Mouse (Mus musculus) testis, adult 2 months (tissue): ENCODE data around the gene Trim67. TPM values are rescaled to one million over a fixed set of nuclear protein-coding genes. Genes with fewer than 3 reads are reported as not detected.

ENCODE experiments used
- H3K27ac ChIP-seq: fragments of 200-500 bp; 2 replicates; pipeline ENCODE4 v1.5.1; 2012; ENCODE audit warnings: low read depth, low read length; ENCODE audit not compliant: control insufficient read depth, insufficient read depth
- H3K27me3 ChIP-seq: fragments of 200-500 bp; 2 replicates; pipeline ENCODE4 v1.6.1; 2012; ENCODE audit warnings: mild to moderate bottlenecking, low read length, moderate library complexity; ENCODE audit not compliant: control insufficient read depth, insufficient read depth
- H3K36me3 ChIP-seq: fragments of 200-500 bp; 2 replicates; pipeline ENCODE4 v1.6.1; 2012; ENCODE audit warnings: mild to moderate bottlenecking, low read length; ENCODE audit not compliant: control insufficient read depth, insufficient read depth
- H3K4me1 ChIP-seq: fragments of 200-500 bp; 2 replicates; pipeline ENCODE4 v1.6.1; 2012; ENCODE audit warnings: low read length; ENCODE audit not compliant: control insufficient read depth, insufficient read depth
- H3K4me3 ChIP-seq: fragments of 200-500 bp; 2 replicates; pipeline ENCODE4 v1.5.1; 2012; ENCODE audit warnings: low read depth, mild to moderate bottlenecking, low read length, moderate library complexity, mixed read lengths; ENCODE audit not compliant: control insufficient read depth
- CTCF ChIP-seq: fragments of 200-500 bp; IDR thresholded peaks from 2 replicates; pipeline ENCODE4 v1.5.1; 2012; ENCODE audit warnings: low read depth, mild to moderate bottlenecking, inconsistent platforms, low read length, moderate library complexity; ENCODE audit not compliant: control insufficient read depth, insufficient read depth, insufficient replicate concordance
- POLR2A ChIP-seq: fragments of 200-500 bp; IDR thresholded peaks from 2 replicates; pipeline ENCODE4 v1.6.1; 2012; ENCODE audit warnings: low read depth, mild to moderate bottlenecking, inconsistent platforms, low read length, moderate library complexity; ENCODE audit not compliant: control insufficient read depth
- polyA plus RNA-seq: library from polyadenylated mRNA; depleted of rRNA; stranded (reverse); fragments of >200 nt; gene quantifications from 2 replicates; pipeline ENCODE4 v1.2.3, GENCODE M21; 2012; rRNA removed

Trim67 gene
- polyA plus RNA-seq, 1 experiment, result 0.49 TPM

GRCm38 (mm10) chr8:124872081-124872480 is 79.2 kb downstream of the Trim67 start:
- 0 out of 2 replicates have a peak, but pooled peaks cover 2% of the 10 kb centered on the region for H3K4me1 ChIP-seq
- no peak for TF ChIP-seq CTCF
- TF ChIP-seq POLR2A, result no peak
- peaks cover 1% of the 10 kb centered on the region for H3K36me3 ChIP-seq
- no peak overlapping the region for H3K4me3 ChIP-seq
- no peak overlapping the region for H3K27ac ChIP-seq
- no peaks in the 10 kb centered on the region for H3K27me3 ChIP-seq

- no peak overlapping the region for H3K4me3 ChIP-seq
- TF ChIP-seq POLR2A (no peak), CTCF (no peak)
- no peak overlapping the region for H3K27ac ChIP-seq
- H3K36me3 ChIP-seq, result peaks cover 1% of the 10 kb centered on the region
- 0 out of 2 replicates have a peak, but pooled peaks cover 2% of the 10 kb centered on the region for H3K4me1 ChIP-seq
- H3K27me3 ChIP-seq, result no peaks in the 10 kb centered on the region
These were observed 79.8 kb downstream of the Trim67 start for GRCm38 (mm10) chr8:124872690-124873089.

- peaks cover 2% of the 10 kb centered on the region; the same call in 1 of the 2 replicates for H3K4me1 ChIP-seq
- peaks cover 9% of the 10 kb centered on the region for H3K36me3 ChIP-seq
- TF ChIP-seq POLR2A (no peak), CTCF (no peak)
- no peak overlapping the region for H3K27ac ChIP-seq
- no peaks in the 10 kb centered on the region for H3K27me3 ChIP-seq
- H3K4me3 ChIP-seq, result no peak overlapping the region
These were observed 85.2 kb downstream of the Trim67 start for GRCm38 (mm10) chr8:124878141-124878540.

- Histone ChIP-seq H3K4me3 (no peak overlapping the region), H3K27me3 (no peaks in the 10 kb centered on the region), H3K36me3 (peaks cover 9% of the 10 kb centered on the region), H3K4me1 (peaks cover 2% of the 10 kb centered on the region; the same call in 1 of the 2 replicates), H3K27ac (no peak overlapping the region)
- TF ChIP-seq CTCF, result no peak
- TF ChIP-seq POLR2A, result no peak
These were observed 86.1 kb downstream of the Trim67 start for GRCm38 (mm10) chr8:124878946-124879526.

Other genes starting within 250 kb of the Trim67 start
- gene Agt, start 223.4 kb upstream of the Trim67 start, polyA plus RNA-seq, result 143 and 231 TPM in 2 replicates
- 0.58 and 0.75 TPM in 2 replicates for gene Capn9, start 217.0 kb upstream of the Trim67 start, polyA plus RNA-seq
- gene 2310022B05Rik, start 129.7 kb upstream of the Trim67 start, polyA plus RNA-seq, result 15.9 and 17.3 TPM in 2 replicates
- 8.2 and 9.2 TPM in 2 replicates for gene Ttc13, start 71.1 kb upstream of the Trim67 start, polyA plus RNA-seq
- gene Arv1, start 71.0 kb upstream of the Trim67 start, polyA plus RNA-seq, result 13.5 and 14.9 TPM in 2 replicates
- gene Fam89a, start 41.3 kb upstream of the Trim67 start, polyA plus RNA-seq, result 10.9 and 11.2 TPM in 2 replicates
- 256 and 262 TPM in 2 replicates for gene Gnpat, start 69.9 kb downstream of the Trim67 start, polyA plus RNA-seq
- gene 2810004N23Rik, start 70.0 kb downstream of the Trim67 start, polyA plus RNA-seq, result 7.6 and 9.5 TPM in 2 replicates
- 13.1 and 13.8 TPM in 2 replicates for gene Exoc8, start 104.6 kb downstream of the Trim67 start, polyA plus RNA-seq
- gene Sprtn, start 104.8 kb downstream of the Trim67 start, polyA plus RNA-seq, result 119 and 129 TPM in 2 replicates
- 3.8 and 4.2 TPM in 2 replicates for gene Egln1, start 156.2 kb downstream of the Trim67 start, polyA plus RNA-seq
- 32.2 and 41.8 TPM in 2 replicates for gene Tsnax, start 219.9 kb downstream of the Trim67 start, polyA plus RNA-seq